Mouse (Mus musculus) gastrocnemius, postnatal 25 days (tissue): Measurements from ENCODE around the gene Arhgef15. TPM values are rescaled to one million over a fixed set of nuclear protein-coding genes. Genes with fewer than 3 reads are reported as not detected.

Experiments used
- DNase-seq: peaks from one replicate; pipeline ENCODE4 v3.0.0; 2022
- total RNA-seq, 2 experiments: library from RNA; stranded (reverse); gene quantifications; 1 replicate in 1 of 2; 2 replicates in 1 of 2; pipeline ENCODE4 v1.2.3; 2021

Arhgef15 gene
- total RNA-seq, 2 experiments from 2014 or later = 8.4 to 9.6 TPM

GRCm38 (mm10) chr11:68923191-68923590, 34.1 kb downstream of the Arhgef15 start:
- no peak for DNase-seq

- no peak for DNase-seq
Measured at GRCm38 (mm10) chr11:68914566-68914965, 42.7 kb downstream of the Arhgef15 start.

- DNase-seq = no peak
Measured at GRCm38 (mm10) chr11:68911531-68912177, 45.6 kb downstream of the Arhgef15 start.

- no peak for DNase-seq
Measured at GRCm38 (mm10) chr11:68908846-68909503, 48.3 kb downstream of the Arhgef15 start.

GRCm38 (mm10) chr11:68907251-68907650, 50.0 kb downstream of the Arhgef15 start:
- DNase-seq = no peak

- no peak for DNase-seq
Measured at GRCm38 (mm10) chr11:68906461-68906790, 50.9 kb downstream of the Arhgef15 start.

GRCm38 (mm10) chr11:68905665-68906460, 51.4 kb downstream of the Arhgef15 start:
- DNase-seq = no peak

- no peak for DNase-seq
Measured at GRCm38 (mm10) chr11:68905138-68905531, 52.1 kb downstream of the Arhgef15 start.

- DNase-seq = peak; percentile 53
Measured at GRCm38 (mm10) chr11:68904375-68905137, 52.7 kb downstream of the Arhgef15 start.

- no peak for DNase-seq
Measured at GRCm38 (mm10) chr11:68903775-68904174, 53.5 kb downstream of the Arhgef15 start.

- DNase-seq = no peak
Measured at GRCm38 (mm10) chr11:68902823-68903222, 54.5 kb downstream of the Arhgef15 start.

GRCm38 (mm10) chr11:68902367-68902766, 54.9 kb downstream of the Arhgef15 start:
- DNase-seq = no peak

GRCm38 (mm10) chr11:68902047-68902364, 55.3 kb downstream of the Arhgef15 start:
- no peak for DNase-seq

GRCm38 (mm10) chr11:68901351-68902046, 55.8 kb downstream of the Arhgef15 start, which contains the start of gene Rpl26:
TSS of gene Rpl26 (plus strand) at chr11:68901583.
- peak; percentile 95 for DNase-seq

GRCm38 (mm10) chr11:68900519-68901350, 56.5 kb downstream of the Arhgef15 start:
- DNase-seq = peak; percentile 19

GRCm38 (mm10) chr11:68899815-68900214, 57.5 kb downstream of the Arhgef15 start:
- DNase-seq = no peak

- DNase-seq = no peak
Measured at GRCm38 (mm10) chr11:68898790-68899189, 58.5 kb downstream of the Arhgef15 start.

GRCm38 (mm10) chr11:68897838-68898237, 59.4 kb downstream of the Arhgef15 start:
- no peak for DNase-seq

GRCm38 (mm10) chr11:68897120-68897519, 60.2 kb downstream of the Arhgef15 start:
- no peak for DNase-seq

- DNase-seq = no peak
Measured at GRCm38 (mm10) chr11:68896247-68896646, 61.0 kb downstream of the Arhgef15 start.

GRCm38 (mm10) chr11:68893911-68894464, 63.3 kb downstream of the Arhgef15 start:
- DNase-seq = no peak
